Mouse (Mus musculus) layer of hippocampus, postnatal 10 days (tissue): ENCODE results near the gene Casp2. TPM values are rescaled to one million over a fixed set of nuclear protein-coding genes. Genes with fewer than 3 reads are reported as not detected.

Source experiments
- DNase-seq, 2 experiments: peaks; one replicate each; pipeline ENCODE4 v3.0.0; 2021; ENCODE audit warnings: low spot score in 2 of 2
- total RNA-seq, 2 experiments: library from RNA; stranded (reverse); gene quantifications; 2 replicates each; pipeline ENCODE4 v1.2.3; 2021

The Casp2 gene
- total RNA-seq, 2 experiments from 2014 or later = 28.0 to 32.2 TPM

DNA sequence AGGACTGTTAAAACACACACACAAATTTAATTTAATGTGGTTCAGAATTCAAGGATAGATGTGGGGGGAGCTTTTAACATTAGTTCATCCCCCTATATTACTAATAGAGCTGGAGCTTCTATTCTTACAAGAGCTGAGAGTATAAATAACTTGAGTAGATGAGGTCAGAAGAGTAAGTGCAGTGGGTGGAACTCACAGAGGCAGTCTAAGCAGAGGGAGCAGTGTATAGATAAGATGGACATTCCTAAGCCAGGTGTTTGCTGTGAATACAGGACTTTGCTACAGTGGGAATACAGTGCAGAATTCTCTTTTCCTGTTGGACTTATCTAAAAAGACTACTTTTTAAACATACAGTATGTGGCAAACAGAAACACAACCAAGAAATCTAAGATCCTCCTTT lies 6.0 kb downstream of the Casp2 start:
- no peak for DNase-seq

DNA sequence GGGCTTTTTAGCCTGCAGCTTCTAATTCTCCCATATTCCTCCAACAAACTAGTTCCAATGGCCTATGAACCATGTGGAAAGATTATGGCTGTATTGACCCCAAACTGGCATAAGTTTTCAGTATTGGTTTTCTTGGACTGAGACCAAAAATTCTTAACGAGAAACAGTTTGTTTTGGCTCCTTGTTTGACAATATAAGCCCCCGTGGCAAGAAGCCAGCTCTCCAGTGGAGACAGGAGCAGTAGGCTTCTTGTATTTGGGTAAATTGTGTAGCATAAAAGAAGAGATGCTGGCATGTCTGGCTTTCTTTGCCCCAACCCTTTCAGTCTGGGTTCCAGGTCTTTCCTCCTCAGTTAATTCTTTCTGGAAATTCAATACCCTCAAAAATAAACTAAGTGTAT lies 11.4 kb downstream of the Casp2 start:
- no peak for DNase-seq

GRCm38 (mm10) chr6:42282865-42283528 lies 18.2 kb downstream of the Casp2 start:
- DNase-seq = no peak

DNA sequence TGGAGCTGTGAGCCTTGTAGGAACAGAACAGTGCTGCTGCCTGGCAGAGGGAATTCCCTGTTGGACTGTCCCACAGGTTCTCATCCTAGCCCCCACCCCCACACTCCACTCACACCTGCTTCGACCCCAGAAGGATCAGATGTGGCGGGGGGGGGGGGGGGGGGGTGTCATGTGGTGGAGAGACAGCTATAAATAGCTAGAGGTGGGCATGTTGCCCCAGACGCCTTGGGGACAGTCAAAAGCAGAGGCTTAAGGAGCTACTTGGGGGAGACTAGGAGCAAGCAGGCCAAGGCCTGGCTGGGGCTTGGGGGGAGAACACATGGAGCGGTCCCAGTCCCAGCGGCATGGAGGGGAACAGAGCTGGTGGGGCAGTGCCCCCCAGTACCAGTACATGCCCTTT lies 21.7 kb downstream of the Casp2 start, which contains the start of gene Clcn1:
Gene Clcn1, plus strand, starts transcription at position 238 of the 400 bp plus-strand sequence.
- DNase-seq = no peak

- DNase-seq = no peak
These were observed 22.8 kb downstream of the Casp2 start for GRCm38 (mm10) chr6:42287562-42287961.

DNA sequence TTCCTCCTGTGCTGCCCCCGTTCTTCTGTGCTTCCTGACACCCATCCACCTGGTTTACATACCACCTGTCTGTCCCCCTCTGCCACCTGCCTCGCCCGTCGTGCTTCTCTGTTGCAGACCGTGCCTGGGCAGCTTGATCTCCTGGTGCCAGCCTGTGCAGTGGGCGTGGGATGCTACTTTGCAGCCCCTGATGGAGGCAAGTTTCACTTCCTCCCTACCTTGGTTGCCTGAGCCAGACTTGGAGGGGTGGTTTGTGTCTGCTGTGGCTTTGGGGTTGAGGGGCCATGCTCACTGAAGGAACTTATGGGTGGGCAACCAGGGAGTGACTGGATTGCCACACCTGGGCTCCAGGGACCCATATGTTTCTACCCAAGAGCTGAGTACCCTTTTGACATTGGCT lies 28.5 kb downstream of the Casp2 start:
- DNase-seq = no peak

- no peak for DNase-seq
These were observed 30.8 kb downstream of the Casp2 start for GRCm38 (mm10) chr6:42295549-42296094.

DNA sequence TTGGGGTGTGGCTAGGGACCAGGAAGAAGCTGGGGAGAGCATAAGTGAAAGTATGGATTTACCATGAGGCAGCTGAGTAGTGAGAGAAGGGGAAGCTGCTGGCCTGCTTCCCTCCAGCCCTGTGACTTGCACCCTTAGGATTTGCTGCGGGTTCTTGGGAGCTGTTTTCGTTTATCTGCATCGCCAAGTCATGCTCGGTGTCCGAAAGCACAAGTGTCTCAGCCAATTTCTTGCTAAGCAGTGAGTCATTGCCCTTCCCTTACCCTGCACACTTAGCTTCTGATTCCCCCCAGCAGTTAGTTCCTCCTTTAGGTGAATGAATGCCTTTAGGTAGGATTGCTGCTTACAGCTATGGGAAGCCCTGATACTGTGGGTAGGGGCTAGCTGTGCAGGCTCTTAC lies 34.6 kb downstream of the Casp2 start:
- no peak for DNase-seq

GRCm38 (mm10) chr6:42309816-42310378 lies 45.1 kb downstream of the Casp2 start:
- DNase-seq = no peak

- DNase-seq = no peak
These were observed 45.8 kb downstream of the Casp2 start for GRCm38 (mm10) chr6:42310427-42311053.

- no peak for DNase-seq
These were observed 53.5 kb downstream of the Casp2 start for GRCm38 (mm10) chr6:42318293-42318692.

GRCm38 (mm10) chr6:42323371-42324066 lies 58.7 kb downstream of the Casp2 start:
- DNase-seq = peak in 1 of 2 experiments; percentile 34

DNA sequence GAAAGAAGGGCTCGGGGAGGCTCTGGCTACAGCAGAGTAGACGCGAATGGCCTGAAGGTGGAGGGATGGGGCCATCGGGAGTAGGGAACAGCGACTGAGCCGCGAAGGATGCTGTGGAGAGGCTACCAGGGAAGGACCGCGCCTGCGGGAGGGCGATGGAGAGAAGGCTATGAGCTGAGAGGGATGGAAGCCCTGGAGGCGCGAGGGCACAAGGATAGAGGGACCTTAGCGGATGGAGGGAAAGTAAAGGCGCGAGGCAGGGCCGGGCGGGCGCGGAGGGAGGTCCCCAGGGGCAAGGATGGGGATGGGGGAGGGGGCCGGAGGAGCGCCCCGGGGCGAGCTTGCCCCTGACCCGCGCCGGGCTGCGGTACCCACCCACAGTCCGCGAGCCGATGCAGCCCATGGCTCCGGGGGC lies 59.3 kb downstream of the Casp2 start:
- DNase-seq = peak; percentile 46 to 60

DNA sequence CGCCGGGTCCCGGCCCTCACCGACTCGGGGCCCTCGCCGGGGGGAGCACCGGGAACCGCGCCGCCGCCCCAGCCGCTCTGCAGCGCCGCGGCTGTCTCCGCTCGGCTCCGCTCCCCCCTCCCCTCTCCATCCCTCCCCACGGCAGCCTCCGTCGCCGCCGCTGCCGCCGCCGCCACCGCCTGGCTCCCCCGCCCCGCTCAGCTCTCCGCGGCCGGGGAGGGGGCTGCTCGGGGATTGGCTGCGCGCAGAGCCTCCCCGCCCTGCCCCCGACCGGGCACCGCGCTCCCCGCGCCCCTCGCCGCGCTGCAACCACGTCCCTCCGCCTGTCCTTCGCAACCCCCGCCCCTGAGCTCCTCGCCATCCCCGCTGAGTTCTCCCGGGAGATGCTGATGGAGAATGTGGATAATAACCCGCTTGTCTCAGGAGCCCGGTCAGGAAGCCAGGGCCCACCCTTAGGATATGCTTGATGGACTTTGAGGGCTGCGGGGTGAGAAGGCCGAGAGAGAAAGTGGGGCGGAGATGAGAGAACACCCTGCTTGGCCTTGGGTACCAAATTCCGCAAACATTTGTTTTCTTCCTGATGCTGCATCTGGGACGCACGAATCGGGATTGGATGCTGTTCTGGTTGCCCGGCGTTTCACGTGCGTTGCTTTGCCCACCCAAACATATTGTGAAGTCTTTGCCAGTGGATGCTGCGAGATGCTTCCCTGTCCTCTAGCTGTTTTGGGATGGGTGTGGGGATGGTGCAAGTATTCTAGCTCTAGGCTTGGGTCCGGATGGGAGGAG lies 59.9 kb downstream of the Casp2 start, which contains the start of gene Fam131b:
Gene Fam131b, minus strand, starts transcription at position 162 of the 786 bp plus-strand sequence.
- peak; percentile 71 to 84 for DNase-seq

DNA sequence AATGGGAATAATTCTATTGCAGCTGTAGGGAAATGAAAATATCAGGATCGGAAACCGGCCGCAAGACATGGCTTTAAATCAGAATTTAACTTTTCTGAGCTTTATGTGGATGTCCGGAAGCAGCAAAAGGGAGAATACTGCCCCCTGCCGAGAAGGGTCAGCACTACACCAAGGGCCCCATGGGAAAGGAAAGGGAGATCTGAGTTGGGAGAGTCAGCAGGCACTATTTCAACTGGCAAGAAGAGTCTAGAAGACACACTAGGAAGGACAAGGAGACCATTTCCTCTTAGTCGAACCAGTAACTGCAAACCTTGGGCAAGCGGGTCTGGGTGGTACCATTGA lies 60.5 kb downstream of the Casp2 start:
- DNase-seq = peak; percentile 91 to 92

DNA sequence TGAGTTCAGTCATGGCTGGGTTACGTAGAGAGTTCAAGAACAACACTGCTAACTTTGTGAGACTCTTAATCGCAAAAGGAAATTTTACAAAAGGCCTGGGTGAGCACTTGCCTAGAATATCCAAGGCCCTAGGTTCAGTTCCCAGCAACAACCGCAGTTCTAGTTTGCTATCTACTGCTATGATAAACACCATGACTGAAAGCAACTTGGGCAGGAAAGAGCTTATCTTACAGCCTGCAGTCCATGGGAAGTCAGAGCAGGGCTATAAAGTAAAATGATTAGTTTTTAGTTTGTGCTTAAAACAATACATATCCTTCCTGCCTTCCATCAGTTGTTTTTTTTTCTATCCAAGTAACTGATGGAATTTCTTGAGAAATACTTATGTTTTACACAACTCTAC lies 61.7 kb downstream of the Casp2 start:
- no peak for DNase-seq

- DNase-seq = no peak
These were observed 64.0 kb downstream of the Casp2 start for GRCm38 (mm10) chr6:42328757-42329156.

DNA sequence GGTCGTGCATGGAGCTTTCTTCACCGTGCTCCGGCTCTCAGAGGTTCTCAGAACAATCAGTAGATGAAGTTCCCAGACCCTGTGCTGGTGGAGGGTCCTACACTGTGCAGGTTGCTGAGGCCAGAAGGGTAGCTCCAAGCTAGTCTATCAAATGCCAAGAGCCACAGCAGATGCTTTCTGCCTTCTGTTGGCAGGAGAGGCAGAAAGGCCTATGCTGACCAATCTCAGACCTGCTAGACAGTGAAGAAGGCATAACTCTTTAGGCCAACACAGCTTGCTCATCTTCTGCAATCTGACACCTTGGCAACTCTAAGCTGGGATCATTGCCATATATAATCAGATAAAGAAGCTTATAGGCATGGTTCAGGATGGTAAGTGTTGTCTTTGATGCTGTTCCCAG lies 65.4 kb downstream of the Casp2 start:
- DNase-seq = no peak

GRCm38 (mm10) chr6:42330946-42331345 lies 66.2 kb downstream of the Casp2 start:
- no peak for DNase-seq
